Mouse (Mus musculus) stomach, embryonic 14.5 days (tissue): ENCODE measurements around the gene Ttc23. TPM values are rescaled to one million over a fixed set of nuclear protein-coding genes. Genes with fewer than 3 reads are reported as not detected.

Experiments used
- ATAC-seq: fragments of 200-750 bp; cut with Nextera tagmentation; 2 replicates; pipeline ENCODE4 v1.8.0; 2017; ENCODE audit warnings: low read depth, moderate TSS enrichment; ENCODE audit not compliant: insufficient number of reproducible peaks, insufficient read depth, low FRiP score
- H3K27ac ChIP-seq: fragments of 300-500 bp; sonication (generic); 2 replicates; pipeline ENCODE4 v1.5.1; 2014; ENCODE audit warnings: mild to moderate bottlenecking, low read length, moderate library complexity, mixed read lengths
- H3K27me3 ChIP-seq: fragments of 300-500 bp; sonication (generic); 2 replicates; pipeline ENCODE4 v1.6.1; 2014; ENCODE audit warnings: low read length, control low read depth, mixed read lengths; ENCODE audit not compliant: control insufficient read depth, insufficient read depth
- H3K36me3 ChIP-seq: fragments of 300-500 bp; sonication (generic); 2 replicates; pipeline ENCODE4 v1.6.1; 2014; ENCODE audit warnings: mild to moderate bottlenecking, control low read depth, low read length, moderate library complexity, mixed read lengths; ENCODE audit not compliant: control insufficient read depth, insufficient read depth
- H3K4me1 ChIP-seq: fragments of 300-500 bp; sonication (generic); 2 replicates; pipeline ENCODE4 v1.6.1; 2014; ENCODE audit warnings: low read length, control low read depth, mixed read lengths; ENCODE audit not compliant: control insufficient read depth, insufficient read depth
- H3K4me2 ChIP-seq: fragments of 300-500 bp; sonication (generic); replicated peaks from 2 replicates; pipeline ENCODE4 v1.6.1; 2014; ENCODE audit warnings: low read depth, low read length, control low read depth
- H3K4me3 ChIP-seq: fragments of 300-500 bp; sonication (generic); 2 replicates; pipeline ENCODE4 v1.5.1; 2014; ENCODE audit warnings: low read depth, low read length, control low read depth
- H3K9ac ChIP-seq: fragments of 300-500 bp; sonication (generic); replicated peaks from 2 replicates; pipeline ENCODE4 v1.6.1; 2014; ENCODE audit warnings: low read depth, mild to moderate bottlenecking, control low read depth, low read length, moderate library complexity, mixed read lengths
- H3K9me3 ChIP-seq: fragments of 300-500 bp; sonication (generic); 2 replicates; pipeline ENCODE4 v1.6.1; 2016; ENCODE audit warnings: low read depth, low read length, control low read depth; ENCODE audit not compliant: control insufficient read depth
- WGBS: fragments of 180-500 bp; shearing (Covaris S2); extraction: QIAGEN DNeasy Blood & Tissue Kit; methylation state at CpG from one replicate; pipeline ENCODE4 v1.1.7; 2014; 5-methylcytosine and 5-hydroxymethylcytosine counted together
- polyA plus RNA-seq: library from polyadenylated mRNA; unstranded; fragments of >200 nt; fragmentation: Nextera tagmentation; extraction: Ambion mirVana; gene quantifications from 2 replicates; pipeline ENCODE4 v1.2.1, GENCODE M21; 2014

Ttc23 gene
- polyA plus RNA-seq: 37.4 and 38.6 TPM in 2 replicates

GRCm38 (mm10) chr7:67647277-67647676 is at the start of gene Ttc23:
Ttc23 (plus strand) TSS chr7:67647410.
- 2% methylated on average over 5 of the region's 5 CpGs for WGBS
- Histone ChIP-seq H3K9me3 (no peaks in the 10 kb centered on the region), H3K4me1 (peaks cover 21% of the 10 kb centered on the region), H3K4me3 (peak within 1 kb of the TSS; percentile 73), H3K27me3 (no peaks in the 10 kb centered on the region), H3K9ac (peak within 1 kb of the TSS; percentile 66), H3K27ac (peak within 1 kb of the TSS; percentile 79), H3K36me3 (no peaks in the 10 kb centered on the region), H3K4me2 (peak within 1 kb of the TSS; percentile 93)
- ATAC-seq: no peak

GRCm38 (mm10) chr7:67598050-67598449 is 49.2 kb upstream of the Ttc23 start:
- H3K27ac ChIP-seq: no peak overlapping the region
- no peak overlapping the region for H3K9ac ChIP-seq
- 62% methylated on average over 3 of the region's 3 CpGs for WGBS
- ATAC-seq: no peak
- H3K9me3 ChIP-seq: no peaks in the 10 kb centered on the region
- H3K27me3 ChIP-seq: no peaks in the 10 kb centered on the region
- H3K36me3 ChIP-seq: no peaks in the 10 kb centered on the region
- H3K4me3 ChIP-seq: no peak overlapping the region
- H3K4me2 ChIP-seq: no peak overlapping the region
- H3K4me1 ChIP-seq: peaks cover 5% of the 10 kb centered on the region; the same call in 1 of the 2 replicates

DNA sequence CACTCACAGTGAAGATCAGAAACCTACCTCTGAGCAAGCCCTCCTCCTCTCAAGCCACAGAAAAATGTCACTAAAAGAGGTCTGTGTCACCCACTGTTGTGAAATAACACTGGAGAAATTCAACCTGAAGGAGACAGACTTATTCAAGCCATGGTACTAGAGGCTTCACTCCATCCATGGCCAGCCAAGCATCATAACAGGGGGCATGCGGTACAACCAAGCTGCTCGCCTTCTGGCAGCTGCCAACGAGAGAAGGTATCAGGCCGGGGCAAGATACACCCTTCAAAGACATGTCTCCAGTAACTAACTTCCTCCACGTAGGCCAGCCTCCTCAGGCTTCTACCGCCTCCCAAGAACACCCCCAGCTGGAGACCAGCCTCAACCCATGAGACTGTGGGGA is 42.1 kb upstream of the Ttc23 start:
- Histone ChIP-seq H3K4me3 (no peak overlapping the region), H3K27me3 (no peaks in the 10 kb centered on the region), H3K27ac (no peak overlapping the region), H3K36me3 (no peaks in the 10 kb centered on the region), H3K4me2 (no peak overlapping the region), H3K9ac (no peak overlapping the region), H3K4me1 (0 out of 2 replicates have a peak, but pooled peaks cover 7% of the 10 kb centered on the region), H3K9me3 (no peaks in the 10 kb centered on the region)
- ATAC-seq: no peak
- 88% methylated on average over 6 of the region's 6 CpGs for WGBS

DNA sequence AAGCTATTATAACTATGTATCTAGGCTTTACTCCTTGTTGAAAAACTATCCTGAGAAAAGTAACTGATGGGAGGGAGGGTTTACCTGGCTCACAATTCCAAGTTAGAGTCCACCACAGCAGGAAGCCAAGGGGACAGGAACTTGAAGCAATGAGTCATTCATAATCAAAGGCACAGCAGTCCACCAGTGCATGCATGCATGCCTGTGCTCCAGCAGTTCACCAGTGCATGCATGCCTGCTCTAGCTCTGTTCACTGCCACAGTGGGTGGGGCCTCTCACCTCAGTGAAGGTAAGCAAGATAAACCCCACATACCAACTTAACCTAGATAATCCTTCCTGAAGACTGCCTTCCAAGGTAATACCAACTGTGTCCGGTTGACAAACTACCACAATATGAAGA is 41.0 kb upstream of the Ttc23 start:
- H3K4me3 ChIP-seq: no peak overlapping the region
- H3K9me3 ChIP-seq: no peaks in the 10 kb centered on the region
- H3K4me2 ChIP-seq: no peak overlapping the region
- no peaks in the 10 kb centered on the region for H3K27me3 ChIP-seq
- WGBS: 53% methylated on average over 1 of the region's 1 CpGs
- no peak overlapping the region for H3K27ac ChIP-seq
- ATAC-seq: no peak
- no peaks in the 10 kb centered on the region for H3K36me3 ChIP-seq
- 0 out of 2 replicates have a peak, but pooled peaks cover 7% of the 10 kb centered on the region for H3K4me1 ChIP-seq
- no peak overlapping the region for H3K9ac ChIP-seq

DNA sequence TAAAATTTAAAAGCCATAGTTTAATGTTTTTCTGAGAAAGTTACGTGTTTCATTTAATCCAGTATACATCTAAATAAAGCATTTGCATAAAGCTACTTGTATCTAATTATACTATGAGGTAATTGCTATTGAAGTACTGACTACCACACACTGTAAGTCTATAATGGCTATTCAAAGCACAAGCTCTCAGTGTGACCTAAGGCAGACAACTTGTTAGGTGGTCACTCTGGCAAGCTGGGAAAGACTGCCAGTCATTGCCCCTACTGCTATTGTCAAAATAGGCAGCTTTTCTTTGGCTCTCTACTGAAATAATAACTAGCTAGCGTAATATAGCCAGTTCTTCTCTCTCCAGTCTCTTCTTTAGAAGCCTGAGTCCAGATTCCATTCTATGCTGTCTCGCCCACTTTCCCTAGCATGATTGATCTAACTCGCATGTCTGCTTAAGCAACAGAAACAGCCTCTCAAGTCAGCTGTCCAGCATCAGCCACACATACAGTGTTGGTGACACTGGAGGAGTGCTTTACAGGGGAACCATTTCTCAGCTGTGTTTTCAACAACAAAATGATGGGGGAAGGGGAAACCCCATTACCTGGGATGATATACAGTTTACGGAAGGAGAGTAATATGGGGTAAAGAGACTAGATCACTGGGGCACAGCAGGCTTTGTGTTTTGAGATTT is 39.4 kb upstream of the Ttc23 start:
- no peak overlapping the region for H3K4me2 ChIP-seq
- H3K27me3 ChIP-seq: no peaks in the 10 kb centered on the region
- H3K36me3 ChIP-seq: no peaks in the 10 kb centered on the region
- no peak overlapping the region for H3K9ac ChIP-seq
- no peak for ATAC-seq
- 55% methylated on average over 5 of the region's 5 CpGs for WGBS
- H3K9me3 ChIP-seq: no peaks in the 10 kb centered on the region
- no peak overlapping the region for H3K4me3 ChIP-seq
- H3K4me1 ChIP-seq: 0 out of 2 replicates have a peak, but pooled peaks cover 7% of the 10 kb centered on the region
- H3K27ac ChIP-seq: no peak overlapping the region

DNA sequence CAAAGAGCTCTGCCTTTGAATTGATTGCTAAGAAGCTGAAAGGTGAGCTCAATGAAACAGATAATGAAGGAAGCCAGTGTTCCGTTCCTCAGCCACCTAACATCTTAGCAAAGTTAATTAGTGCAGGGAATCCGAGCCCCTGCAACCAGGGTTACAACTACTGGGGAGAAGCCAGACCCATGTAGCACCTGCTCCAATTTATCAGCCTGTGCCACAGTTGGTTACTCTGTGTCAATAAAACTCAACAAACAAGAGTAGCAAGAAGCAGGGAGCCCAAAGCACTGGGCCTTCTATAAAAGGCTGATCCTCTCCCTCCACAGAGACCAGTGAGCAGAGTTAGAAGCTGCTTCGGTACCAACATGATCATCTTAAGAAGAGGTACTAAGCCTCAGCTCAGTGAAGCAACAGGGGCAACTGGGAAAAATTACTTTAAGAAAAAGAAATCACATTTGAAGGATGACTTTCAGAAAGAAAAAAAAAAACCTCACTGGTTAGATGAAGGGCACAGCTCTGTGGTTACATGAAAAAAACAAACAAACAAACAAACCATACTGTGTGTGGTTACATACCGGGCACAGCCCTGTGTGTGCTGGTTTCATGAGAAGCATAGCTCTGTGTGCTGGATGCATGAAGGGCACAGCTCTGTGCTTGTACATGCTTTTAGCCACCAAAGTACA is 38.7 kb upstream of the Ttc23 start:
- H3K36me3 ChIP-seq: no peaks in the 10 kb centered on the region
- 0 out of 2 replicates have a peak, but pooled peaks cover 7% of the 10 kb centered on the region for H3K4me1 ChIP-seq
- no peak for ATAC-seq
- H3K9ac ChIP-seq: no peak overlapping the region
- no peak overlapping the region for H3K4me3 ChIP-seq
- H3K9me3 ChIP-seq: no peaks in the 10 kb centered on the region
- no peak overlapping the region for H3K27ac ChIP-seq
- no peaks in the 10 kb centered on the region for H3K27me3 ChIP-seq
- WGBS: 55% methylated on average over 4 of the region's 4 CpGs
- no peak overlapping the region for H3K4me2 ChIP-seq

DNA sequence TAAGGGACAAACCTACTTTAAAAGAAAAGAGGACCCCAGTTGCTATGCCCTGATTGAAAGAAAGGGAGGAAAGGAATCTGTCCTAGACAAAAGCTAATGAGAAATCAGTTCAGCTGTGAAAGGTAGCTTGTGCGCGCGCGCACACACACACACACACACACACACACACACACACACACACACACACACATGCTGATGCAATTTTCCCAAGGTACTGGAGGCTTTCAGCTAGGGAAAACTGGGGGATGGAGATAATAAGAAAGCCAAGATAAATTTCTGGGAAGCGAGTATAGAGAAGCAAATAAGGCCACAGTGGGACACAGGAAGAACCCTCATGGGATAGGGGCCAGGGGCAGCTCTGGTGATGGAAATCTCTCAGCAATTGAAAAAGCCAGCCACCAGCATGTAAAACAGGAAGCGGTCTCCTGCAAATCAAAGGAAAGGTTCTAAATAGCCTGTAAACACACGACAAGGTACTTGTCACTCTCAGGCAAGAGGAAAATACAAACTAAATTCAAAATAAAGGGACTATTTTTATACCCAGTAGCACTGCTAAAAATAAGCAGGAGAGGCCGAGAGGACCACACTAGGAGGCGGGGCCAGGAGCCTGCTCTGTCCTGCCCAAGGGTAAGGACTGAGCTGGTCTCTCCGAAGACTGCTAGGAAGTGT is 33.3 kb upstream of the Ttc23 start:
- H3K4me1 ChIP-seq: no peaks in the 10 kb centered on the region
- no peak overlapping the region for H3K4me3 ChIP-seq
- ATAC-seq: no peak
- 66% methylated on average over 10 of the region's 10 CpGs for WGBS
- no peak overlapping the region for H3K9ac ChIP-seq
- H3K9me3 ChIP-seq: no peaks in the 10 kb centered on the region
- H3K36me3 ChIP-seq: no peaks in the 10 kb centered on the region
- no peak overlapping the region for H3K27ac ChIP-seq
- no peak overlapping the region for H3K4me2 ChIP-seq
- no peaks in the 10 kb centered on the region for H3K27me3 ChIP-seq

DNA sequence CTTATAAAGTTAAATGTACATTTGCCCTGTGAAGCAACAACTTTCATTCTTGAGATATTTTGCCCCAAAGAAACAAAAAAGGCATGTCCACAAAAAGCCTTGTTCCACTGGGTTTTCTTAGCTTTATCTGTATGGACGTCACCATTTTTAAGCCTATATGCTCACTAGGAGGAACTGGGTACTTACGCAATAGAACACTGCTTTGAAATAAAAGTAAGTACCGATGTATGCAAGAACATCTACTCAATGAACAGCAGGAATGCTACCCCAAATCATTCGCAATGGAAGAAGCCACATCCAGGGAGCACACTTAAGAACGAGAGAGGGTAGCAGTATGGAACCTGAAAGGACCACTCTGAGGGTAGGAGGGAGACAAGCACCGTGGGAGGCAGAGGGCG is 32.7 kb upstream of the Ttc23 start:
- H3K36me3 ChIP-seq: no peaks in the 10 kb centered on the region
- H3K27me3 ChIP-seq: no peaks in the 10 kb centered on the region
- WGBS: 89% methylated on average over 7 of the region's 7 CpGs
- no peaks in the 10 kb centered on the region for H3K9me3 ChIP-seq
- H3K27ac ChIP-seq: no peak overlapping the region
- H3K9ac ChIP-seq: no peak overlapping the region
- no peak overlapping the region for H3K4me2 ChIP-seq
- no peak for ATAC-seq
- H3K4me1 ChIP-seq: no peaks in the 10 kb centered on the region
- no peak overlapping the region for H3K4me3 ChIP-seq
